In the genomic region with DNA sequence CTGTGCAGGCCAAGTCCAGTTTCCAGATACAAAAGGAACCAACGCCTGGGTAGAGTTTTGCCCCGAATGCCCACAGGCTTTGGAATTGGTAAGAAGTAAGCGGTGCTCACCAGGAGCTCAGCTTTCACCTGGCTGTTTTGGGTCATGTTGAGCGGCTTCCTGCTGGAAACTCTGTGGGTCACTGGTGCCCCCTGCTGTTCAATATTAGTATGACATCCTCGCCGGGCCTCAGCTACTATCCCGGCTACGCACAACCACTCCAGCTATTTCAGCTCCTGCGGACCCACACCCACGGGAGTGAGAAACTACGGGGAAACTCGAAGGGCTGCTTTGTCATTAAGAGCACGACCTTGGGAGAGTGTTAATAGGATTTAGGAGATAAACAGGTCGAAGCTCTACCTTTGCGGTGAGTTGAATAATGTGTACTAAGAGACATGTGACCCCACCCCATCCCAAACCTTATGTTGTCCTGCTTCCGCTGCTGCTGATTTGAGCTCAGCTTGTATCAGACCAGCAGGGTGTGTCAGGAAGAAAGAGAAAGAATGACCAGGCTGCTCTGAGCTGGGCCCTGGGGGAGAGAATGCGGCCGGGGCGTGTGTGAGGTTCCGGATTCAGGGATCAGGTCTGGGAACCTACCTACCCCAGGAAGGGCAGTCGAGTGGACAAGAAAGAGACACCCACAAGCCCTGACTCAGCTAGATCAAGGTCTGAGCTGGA, we compare ENCODE assay signal across 9 mouse cellular contexts. TPM values are rescaled to one million over a fixed set of nuclear protein-coding genes. Genes with fewer than 3 reads are reported as not detected.
DNase-seq lines count a peak whose midpoint lies in the region; ATAC-seq lines count a peak whose summit lies in the region.
"Had no signal": no experiment of that assay in that cellular context is flagged by ENCODE, and none has a peak within 500 bp of the region (broad histone marks: within the 10 kb centered on the region; RNA-seq: fewer than 3 reads in every experiment).

No protein-coding gene starts in this region.

- H3K9ac ChIP-seq in midbrain, embryonic 11.5 days (ENCODE audit: low read length), result no peak overlapping the region
- no peak overlapping the region for H3K9ac ChIP-seq in midbrain, embryonic 15.5 days
- H3K9ac ChIP-seq: embryonic facial prominence, embryonic 12.5 days had no signal

- 27% methylated on average over 21 of the region's 21 CpGs for WGBS in midbrain, embryonic 11.5 days
- 23% methylated on average over 21 of the region's 21 CpGs for whole genome bisulfite sequencing in midbrain, embryonic 15.5 days

- no peaks in the 10 kb centered on the region for H3K9me3 ChIP-seq in midbrain, embryonic 11.5 days (ENCODE audit: control insufficient read depth, low read length)
- no peaks in the 10 kb centered on the region for H3K9me3 ChIP-seq in midbrain, embryonic 15.5 days
- H3K9me3 ChIP-seq: embryonic facial prominence, embryonic 12.5 days had no signal

- no peak overlapping the region for H3K4me2 ChIP-seq in midbrain, embryonic 11.5 days
- no peak overlapping the region for H3K4me2 ChIP-seq in midbrain, embryonic 15.5 days
- H3K4me2 ChIP-seq: embryonic facial prominence, embryonic 12.5 days had no signal

- no peak overlapping the region for H3K27ac ChIP-seq in midbrain, embryonic 11.5 days (ENCODE audit: low read depth, low read length)
- no peak overlapping the region for H3K27ac ChIP-seq in midbrain, embryonic 15.5 days
- H3K27ac ChIP-seq: embryonic facial prominence, embryonic 12.5 days had no signal

- ATAC-seq in midbrain, embryonic 11.5 days (ENCODE audit: low FRiP score), result peak; percentile 33; the same call in 1 of the 2 replicates
- ATAC-seq in midbrain, embryonic 15.5 days (replicated peaks), result no peak; the same call in 1 of the 2 replicates

- no peak overlapping the region for H3K4me3 ChIP-seq in midbrain, embryonic 11.5 days (ENCODE audit: low read depth, low read length)
- H3K4me3 ChIP-seq in midbrain, embryonic 15.5 days, result no peak overlapping the region
- H3K4me3 ChIP-seq: embryonic facial prominence, embryonic 12.5 days had no signal

- intact Hi-C loops in left cerebral cortex, postnatal 4 days (cut with DNase I), result loop anchor here (2.0 kb wide), 1 partner anchor 98 kb away; no protein-coding TSS in a partner anchor

- no peaks in the 10 kb centered on the region for H3K4me1 ChIP-seq in midbrain, embryonic 11.5 days (ENCODE audit: control insufficient read depth, insufficient read depth, low read length)
- no peaks in the 10 kb centered on the region for H3K4me1 ChIP-seq in midbrain, embryonic 15.5 days

- no peaks in the 10 kb centered on the region for H3K36me3 ChIP-seq in midbrain, embryonic 11.5 days (ENCODE audit: control insufficient read depth, insufficient read depth, low read length)
- H3K36me3 ChIP-seq in midbrain, embryonic 15.5 days (replicated peaks), result no peaks in the 10 kb centered on the region
- no peaks in the 10 kb centered on the region for H3K36me3 ChIP-seq in splenic B cell, adult 2 months (ENCODE audit: control insufficient read depth, insufficient read depth, low read length, poor library complexity, severe bottlenecking)
- H3K36me3 ChIP-seq: embryonic facial prominence, embryonic 12.5 days had no signal

- peak; percentile 99 for DNase-seq in midbrain, embryonic 11.5 days (ENCODE audit: low spot score, missing footprints)
- peak; percentile 82 to 89 for DNase-seq in cerebellum, postnatal 4 days (ENCODE audit: low spot score in 2 of 2)
- peak; percentile 63 for DNase-seq in gastrocnemius, postnatal 25 days
- DNase-seq in kidney, adult 18-20 months, result peak; percentile 89
- DNase-seq in left cerebral cortex, postnatal 4 days, result peak; percentile 78
- DNase-seq in natural killer cell, adult 2 months (ENCODE audit: low spot score in 2 of 2), result peak; percentile 69 to 76
- peak; percentile 82 for DNase-seq in splenic B cell, adult 2 months (ENCODE audit: low read depth, low spot score)

- H3K27me3 ChIP-seq in midbrain, embryonic 11.5 days (ENCODE audit: control insufficient read depth, insufficient read depth, low read length), result no peaks in the 10 kb centered on the region
- 0 out of 2 replicates have a peak, but pooled peaks cover 3% of the 10 kb centered on the region for H3K27me3 ChIP-seq in midbrain, embryonic 15.5 days (replicated peaks)
- no peaks in the 10 kb centered on the region for H3K27me3 ChIP-seq in splenic B cell, adult 2 months (ENCODE audit: control insufficient read depth, insufficient read depth, low read length, poor library complexity, severe bottlenecking)

RNA-seq across cellular contexts. Expression of a gene that starts 16.2 kb away (rescaled TPM):
- 0.29 TPM in 1 of 2 replicates, not detected in the other for polyA plus RNA-seq in midbrain, embryonic 11.5 days (2014; fragmentation: Nextera tagmentation; extraction: Ambion mirVana)
- polyA plus RNA-seq in midbrain, embryonic 15.5 days (2015; fragmentation: Nextera tagmentation; extraction: Ambion mirVana), result 0.57 and 0.75 TPM in 2 replicates
- total RNA-seq in gastrocnemius, postnatal 25 days (2021), result 1 to 10 TPM; 3.5 to 6.1 TPM
- total RNA-seq in left cerebral cortex, postnatal 4 days (2021), result 1 to 10 TPM; 1.2 to 1.5 TPM

RNA-seq across cellular contexts. Expression of a gene that starts 56.4 kb away (rescaled TPM):
- not detected in 2 replicates for polyA plus RNA-seq in midbrain, embryonic 11.5 days (2014; fragmentation: Nextera tagmentation; extraction: Ambion mirVana)
- not detected in 2 replicates for polyA plus RNA-seq in midbrain, embryonic 15.5 days (2015; fragmentation: Nextera tagmentation; extraction: Ambion mirVana)
- total RNA-seq in gastrocnemius, postnatal 25 days (2021), result not detected
- not detected for total RNA-seq in left cerebral cortex, postnatal 4 days (2021)
